Mouse (Mus musculus) cerebellum, postnatal 14 days (tissue): ENCODE data around the gene Grik1.

Experiments
- DNase-seq, 2 experiments: peaks; one replicate each; pipeline ENCODE4 v3.0.0; 2021; ENCODE audit warnings: mixed read lengths in 2 of 2

The Grik1 gene

GRCm38 (mm10) chr16:88141594-88141993 lies 148.5 kb downstream of the Grik1 start:
- DNase-seq = no peak

GRCm38 (mm10) chr16:88138913-88139312 lies 151.2 kb downstream of the Grik1 start:
- DNase-seq = no peak

GRCm38 (mm10) chr16:88132919-88133318 lies 157.1 kb downstream of the Grik1 start:
- no peak for DNase-seq

GRCm38 (mm10) chr16:88131103-88131502 lies 159.0 kb downstream of the Grik1 start:
- DNase-seq = no peak

GRCm38 (mm10) chr16:88125098-88125497 lies 165.0 kb downstream of the Grik1 start:
- no peak for DNase-seq

GRCm38 (mm10) chr16:88112551-88113138 lies 177.4 kb downstream of the Grik1 start:
- peak; percentile 60 to 70 for DNase-seq

- no peak for DNase-seq
Measured at GRCm38 (mm10) chr16:88111459-88111858, 178.6 kb downstream of the Grik1 start.

GRCm38 (mm10) chr16:88094206-88094789 lies 195.8 kb downstream of the Grik1 start:
- no peak for DNase-seq

GRCm38 (mm10) chr16:88087280-88087679 lies 202.8 kb downstream of the Grik1 start:
- peak; percentile 38 to 62 for DNase-seq

- peak; percentile 25 to 38 for DNase-seq
Measured at GRCm38 (mm10) chr16:88074716-88075115, 215.3 kb downstream of the Grik1 start.

GRCm38 (mm10) chr16:88060936-88061335 lies 229.1 kb downstream of the Grik1 start:
- no peak for DNase-seq

GRCm38 (mm10) chr16:88048121-88048520 lies 241.9 kb downstream of the Grik1 start:
- DNase-seq = no peak

- no peak for DNase-seq
Measured at GRCm38 (mm10) chr16:88044321-88044720, 245.7 kb downstream of the Grik1 start.

- no peak for DNase-seq
Measured at GRCm38 (mm10) chr16:88042458-88042857, 247.6 kb downstream of the Grik1 start.

- no peak for DNase-seq
Measured at GRCm38 (mm10) chr16:88038503-88039091, 251.5 kb downstream of the Grik1 start.

GRCm38 (mm10) chr16:87988805-87989204 lies 301.3 kb downstream of the Grik1 start:
- DNase-seq = no peak

GRCm38 (mm10) chr16:87984201-87984870 lies 305.7 kb downstream of the Grik1 start:
- DNase-seq = no peak

GRCm38 (mm10) chr16:87974076-87974443 lies 316.0 kb downstream of the Grik1 start:
- no peak for DNase-seq

GRCm38 (mm10) chr16:87973394-87974075 lies 316.5 kb downstream of the Grik1 start:
- DNase-seq = no peak

GRCm38 (mm10) chr16:87971911-87972310 lies 318.2 kb downstream of the Grik1 start:
- no peak for DNase-seq

GRCm38 (mm10) chr16:87969936-87970335 lies 320.1 kb downstream of the Grik1 start:
- DNase-seq = peak; percentile 4 to 5

GRCm38 (mm10) chr16:87961419-87961818 lies 328.6 kb downstream of the Grik1 start:
- DNase-seq = no peak

- no peak for DNase-seq
Measured at GRCm38 (mm10) chr16:87957449-87957848, 332.6 kb downstream of the Grik1 start.
